Mouse (Mus musculus): ENCODE measurements around the gene Etv1. TPM values are rescaled to one million over a fixed set of nuclear protein-coding genes. Genes with fewer than 3 reads are reported as not detected.
A peak's percentile ranks its signal among the peaks of the same experiment; 100 is the strongest.

The Etv1 gene
- polyA plus RNA-seq, 1 experiment from 2014 or later: 22.0 TPM

GRCm38 (mm10) chr12:38863982-38864828 is 85.0 kb downstream of the Etv1 start:
- DNase-seq (ENCODE audit: low spot score) (peak; percentile 64), ATAC-seq (peak; percentile 55)
- H3K27me3 ChIP-seq (replicated peaks; ENCODE audit: insufficient read depth, low read length): no peaks in the 10 kb centered on the region
- TF ChIP-seq CTCF (IDR thresholded peaks at IDR 0.05) (no peak), EP300 (IDR thresholded peaks at IDR 0.05) (no peak)
- no peak overlapping the region for H3K4me2 ChIP-seq (replicated peaks; ENCODE audit: low read depth, low read length)
- no peak overlapping the region for H3K4me3 ChIP-seq (ENCODE audit: low read depth, low read length)
- H3K4me1 ChIP-seq (ENCODE audit: insufficient read depth, low read depth, low read length): no peaks in the 10 kb centered on the region
- no peak overlapping the region for H3K9ac ChIP-seq (replicated peaks; ENCODE audit: low read depth)
- no peaks in the 10 kb centered on the region for H3K9me3 ChIP-seq (ENCODE audit: low read length)
- 24% methylated on average over 3 of the region's 3 CpGs for WGBS
- H3K27ac ChIP-seq (ENCODE audit: low read length): peak overlapping the region; percentile 2; the same call in 1 of the 2 replicates
- H3K36me3 ChIP-seq (ENCODE audit: insufficient read depth, low read length): no peaks in the 10 kb centered on the region

DNA sequence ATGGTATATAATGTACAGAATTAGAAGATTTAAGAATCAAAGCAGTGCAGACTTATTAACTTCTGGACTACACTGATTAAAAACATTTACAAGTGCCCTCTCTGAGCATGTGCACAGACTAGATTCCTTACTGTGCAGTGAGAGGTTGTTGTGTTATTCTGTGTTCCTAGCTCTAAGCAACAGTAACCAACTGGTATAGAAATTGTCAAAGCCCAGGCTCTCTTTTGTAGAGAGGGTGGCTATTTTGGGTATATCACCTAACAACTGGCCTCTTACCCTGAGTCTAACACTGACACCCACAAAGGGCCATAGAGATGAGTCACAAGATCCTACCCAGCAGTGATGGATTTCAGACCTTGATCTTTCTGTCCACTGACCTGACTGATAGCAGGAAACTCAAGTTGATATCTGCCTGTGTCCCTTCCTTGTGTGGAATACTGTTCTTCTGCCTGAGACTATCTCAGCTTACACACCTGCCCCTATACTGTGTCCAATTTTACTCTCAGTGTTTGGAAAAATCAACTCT is 95.4 kb downstream of the Etv1 start:
- H3K27me3 ChIP-seq (replicated peaks; ENCODE audit: insufficient read depth, low read length): no peaks in the 10 kb centered on the region
- no peaks in the 10 kb centered on the region for H3K9me3 ChIP-seq (ENCODE audit: low read length)
- no peak for ATAC-seq
- H3K36me3 ChIP-seq (ENCODE audit: insufficient read depth, low read length): no peaks in the 10 kb centered on the region
- no peak for TF ChIP-seq CTCF (IDR thresholded peaks at IDR 0.05)
- no peak for TF ChIP-seq EP300 (IDR thresholded peaks at IDR 0.05)
- DNase-seq (ENCODE audit: low spot score): no peak
- H3K4me2 ChIP-seq (replicated peaks; ENCODE audit: low read depth, low read length): no peak overlapping the region
- no peaks in the 10 kb centered on the region for H3K4me1 ChIP-seq (ENCODE audit: insufficient read depth, low read depth, low read length)
- no peak overlapping the region for H3K27ac ChIP-seq (ENCODE audit: low read length)
- no peak overlapping the region for H3K9ac ChIP-seq (replicated peaks; ENCODE audit: low read depth)
- H3K4me3 ChIP-seq (ENCODE audit: low read depth, low read length): no peak overlapping the region

GRCm38 (mm10) chr12:38904516-38904915 is 125.3 kb downstream of the Etv1 start:
- TF ChIP-seq EP300 (IDR thresholded peaks at IDR 0.05) (no peak), CTCF (IDR thresholded peaks at IDR 0.05) (no peak)
- WGBS: 69% methylated on average over 3 of the region's 3 CpGs
- ATAC-seq (no peak), DNase-seq (ENCODE audit: low spot score) (peak; percentile 5)
- Histone ChIP-seq H3K4me1 (ENCODE audit: insufficient read depth, low read depth, low read length) (no peaks in the 10 kb centered on the region; the same call in 1 of the 2 replicates), H3K27me3 (replicated peaks; ENCODE audit: insufficient read depth, low read length) (no peaks in the 10 kb centered on the region), H3K4me2 (replicated peaks; ENCODE audit: low read depth, low read length) (no peak overlapping the region), H3K27ac (ENCODE audit: low read length) (no peak overlapping the region), H3K9ac (replicated peaks; ENCODE audit: low read depth) (no peak overlapping the region), H3K9me3 (ENCODE audit: low read length) (no peaks in the 10 kb centered on the region), H3K4me3 (ENCODE audit: low read depth, low read length) (no peak overlapping the region), H3K36me3 (ENCODE audit: insufficient read depth, low read length) (no peaks in the 10 kb centered on the region)

- H3K27ac ChIP-seq (ENCODE audit: low read length): no peak overlapping the region
- ATAC-seq: no peak
- H3K4me2 ChIP-seq (replicated peaks; ENCODE audit: low read depth, low read length): peak overlapping the region; percentile 14; the same call in 1 of the 2 replicates
- no peak overlapping the region for H3K4me3 ChIP-seq (ENCODE audit: low read depth, low read length)
- no peaks in the 10 kb centered on the region; the same call in 1 of the 2 replicates for H3K4me1 ChIP-seq (ENCODE audit: insufficient read depth, low read depth, low read length)
- no peak overlapping the region for H3K9ac ChIP-seq (replicated peaks; ENCODE audit: low read depth)
- no peak for DNase-seq (ENCODE audit: low spot score)
- no peaks in the 10 kb centered on the region for H3K36me3 ChIP-seq (ENCODE audit: insufficient read depth, low read length)
- no peaks in the 10 kb centered on the region for H3K9me3 ChIP-seq (ENCODE audit: low read length)
- 60% methylated on average over 6 of the region's 6 CpGs for WGBS
- no peaks in the 10 kb centered on the region for H3K27me3 ChIP-seq (replicated peaks; ENCODE audit: insufficient read depth, low read length)
- TF ChIP-seq EP300 (IDR thresholded peaks at IDR 0.05): no peak
- TF ChIP-seq CTCF (IDR thresholded peaks at IDR 0.05): no peak
Measured at GRCm38 (mm10) chr12:38906314-38906713, 127.1 kb downstream of the Etv1 start.

DNA sequence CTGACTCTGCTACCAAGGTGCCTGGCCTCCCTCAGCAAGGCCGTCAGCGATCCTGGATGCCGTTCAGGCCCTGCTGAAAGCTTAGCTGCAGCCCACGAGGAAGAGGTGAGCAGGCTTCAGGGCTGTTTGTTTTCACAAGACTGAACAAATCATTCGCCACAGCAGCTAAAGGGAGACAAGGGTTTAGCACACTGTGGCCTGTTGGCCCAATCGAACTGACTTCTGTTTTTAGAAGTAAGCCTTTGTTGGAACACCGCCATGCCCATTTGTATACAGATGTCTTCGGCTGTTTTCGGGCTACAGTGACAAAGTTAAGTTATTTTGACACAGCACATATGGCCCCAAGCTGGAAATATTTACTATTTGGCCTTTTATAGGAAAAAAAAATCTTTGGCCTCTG is 127.6 kb downstream of the Etv1 start:
- peak overlapping the region; percentile 14; the same call in 1 of the 2 replicates for H3K4me2 ChIP-seq (replicated peaks; ENCODE audit: low read depth, low read length)
- H3K4me1 ChIP-seq (ENCODE audit: insufficient read depth, low read depth, low read length): no peaks in the 10 kb centered on the region; the same call in 1 of the 2 replicates
- H3K27ac ChIP-seq (ENCODE audit: low read length): no peak overlapping the region
- no peak overlapping the region for H3K4me3 ChIP-seq (ENCODE audit: low read depth, low read length)
- 26% methylated on average over 9 of the region's 9 CpGs for WGBS
- 0 out of 2 replicates have a peak, but pooled peaks have one; percentile 11 for TF ChIP-seq EP300 (IDR thresholded peaks at IDR 0.05)
- TF ChIP-seq CTCF (IDR thresholded peaks at IDR 0.05): no peak
- ATAC-seq (peak; percentile 60), DNase-seq (ENCODE audit: low spot score) (peak; percentile 61)
- H3K36me3 ChIP-seq (ENCODE audit: insufficient read depth, low read length): no peaks in the 10 kb centered on the region
- no peak overlapping the region for H3K9ac ChIP-seq (replicated peaks; ENCODE audit: low read depth)
- no peaks in the 10 kb centered on the region for H3K9me3 ChIP-seq (ENCODE audit: low read length)
- H3K27me3 ChIP-seq (replicated peaks; ENCODE audit: insufficient read depth, low read length): no peaks in the 10 kb centered on the region

DNA sequence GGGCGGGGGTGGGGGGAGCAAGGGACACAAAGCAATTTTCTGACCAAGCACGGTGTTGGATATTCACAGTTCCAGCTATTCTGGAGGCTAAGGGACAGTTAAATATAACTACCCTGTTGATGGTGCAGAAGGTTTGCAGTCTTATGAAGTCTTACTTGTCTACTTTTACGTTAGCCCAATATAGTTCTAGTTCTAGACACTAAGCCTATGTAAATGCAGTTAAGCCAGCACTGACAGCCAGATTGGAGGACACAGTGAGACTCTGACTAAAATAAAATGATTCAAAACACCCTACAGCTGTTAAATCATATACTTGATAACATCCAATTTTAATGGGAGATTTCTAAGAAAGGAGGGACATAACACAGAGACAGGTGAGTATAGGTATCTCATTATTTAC is 129.8 kb downstream of the Etv1 start:
- H3K4me1 ChIP-seq (ENCODE audit: insufficient read depth, low read depth, low read length): no peaks in the 10 kb centered on the region; the same call in 1 of the 2 replicates
- no peak overlapping the region for H3K4me2 ChIP-seq (replicated peaks; ENCODE audit: low read depth, low read length)
- no peaks in the 10 kb centered on the region for H3K9me3 ChIP-seq (ENCODE audit: low read length)
- H3K27me3 ChIP-seq (replicated peaks; ENCODE audit: insufficient read depth, low read length): no peaks in the 10 kb centered on the region
- H3K4me3 ChIP-seq (ENCODE audit: low read depth, low read length): no peak overlapping the region
- no peak for ATAC-seq
- WGBS: 88% methylated on average over 3 of the region's 3 CpGs
- H3K27ac ChIP-seq (ENCODE audit: low read length): no peak overlapping the region
- no peak overlapping the region for H3K9ac ChIP-seq (replicated peaks; ENCODE audit: low read depth)
- DNase-seq (ENCODE audit: low spot score): no peak
- H3K36me3 ChIP-seq (ENCODE audit: insufficient read depth, low read length): no peaks in the 10 kb centered on the region
- TF ChIP-seq EP300 (IDR thresholded peaks at IDR 0.05): no peak
- TF ChIP-seq CTCF (IDR thresholded peaks at IDR 0.05): no peak

Data from lung, postnatal 0 days (tissue).